Mouse (Mus musculus): ENCODE results near the gene Babam2.

Gene Babam2

DNA sequence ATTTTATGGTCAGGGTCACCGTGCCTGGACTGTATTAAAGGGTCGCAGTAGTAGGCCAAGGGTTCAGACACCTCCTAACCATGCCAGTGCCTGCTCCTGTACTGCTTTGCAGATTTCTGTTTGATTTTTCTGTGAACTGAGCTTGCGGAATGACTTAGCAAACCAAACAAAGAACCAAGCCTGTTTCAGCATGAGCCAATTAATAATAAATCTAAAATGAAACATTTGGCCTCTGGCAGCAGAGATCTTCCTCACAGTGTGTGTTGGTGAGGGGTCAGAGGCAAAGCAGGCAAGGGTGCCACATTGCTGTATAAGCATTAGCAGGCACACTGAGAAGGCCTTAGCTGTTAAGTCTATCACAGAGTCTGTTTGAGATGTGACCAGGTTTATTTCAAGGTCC lies 342.0 kb downstream of the Babam2 start:
- DNase-seq (ENCODE audit: low spot score in 2 of 2), result no peak

DNA sequence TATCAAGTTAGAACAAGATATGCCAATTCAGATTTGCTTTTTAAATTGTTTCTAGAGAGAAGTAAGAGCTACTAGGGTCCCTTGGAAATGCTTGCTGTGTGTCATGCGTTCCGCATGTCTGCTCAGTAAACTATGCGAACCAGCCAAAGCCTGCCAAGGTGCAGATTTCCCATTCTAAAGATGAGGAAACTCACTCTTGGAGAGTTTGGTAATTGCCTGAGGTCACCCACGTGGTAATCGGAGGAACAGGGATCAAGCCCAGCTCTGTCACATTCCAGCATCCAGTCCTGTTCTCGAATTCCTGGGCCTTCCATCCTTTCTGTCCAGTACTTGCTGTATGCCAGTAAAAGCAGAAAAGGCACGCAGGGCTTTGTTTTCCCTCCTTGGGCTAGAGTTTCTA lies 345.7 kb downstream of the Babam2 start:
- no peak for DNase-seq (ENCODE audit: low spot score in 2 of 2)

DNA sequence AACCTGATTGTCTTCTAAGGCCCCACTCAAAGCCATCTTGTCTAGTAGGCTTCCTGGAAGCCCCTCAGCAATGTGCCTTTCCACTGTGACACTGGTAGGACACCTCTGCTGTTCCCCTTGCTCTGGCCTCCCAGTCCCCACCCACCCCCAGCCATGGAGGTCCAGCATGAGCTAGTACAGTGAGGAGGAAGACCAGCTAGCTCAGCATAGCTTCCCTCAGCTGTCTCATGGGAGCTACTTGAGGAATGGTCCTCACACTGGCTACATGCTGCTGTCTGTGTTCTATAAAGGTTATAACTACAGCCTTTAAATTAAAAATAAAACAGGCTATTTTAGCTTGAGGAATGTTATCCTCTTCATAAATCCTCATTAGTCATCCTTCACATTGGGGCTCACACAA lies 346.5 kb downstream of the Babam2 start:
- no peak for DNase-seq (ENCODE audit: low spot score in 2 of 2)

DNA sequence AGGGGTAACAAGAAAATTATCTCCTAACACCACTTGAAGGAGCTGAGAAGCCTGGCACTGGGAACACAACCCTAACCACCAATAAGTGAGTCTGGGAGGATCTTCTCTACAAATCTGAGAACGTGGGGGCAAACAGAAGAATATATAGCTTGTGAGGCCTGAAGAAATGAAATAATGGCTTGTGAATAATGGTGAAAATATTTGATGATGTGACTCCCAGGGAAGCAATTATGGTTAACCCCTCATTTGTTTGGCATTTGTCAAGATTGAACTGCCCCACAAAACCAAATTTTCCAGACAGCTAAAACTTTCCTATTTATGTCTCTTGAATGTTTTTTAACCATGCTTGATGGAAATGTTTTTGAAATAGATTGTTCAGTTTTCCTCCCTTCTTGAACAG lies 354.4 kb downstream of the Babam2 start:
- no peak for DNase-seq (ENCODE audit: low spot score in 2 of 2)

DNA sequence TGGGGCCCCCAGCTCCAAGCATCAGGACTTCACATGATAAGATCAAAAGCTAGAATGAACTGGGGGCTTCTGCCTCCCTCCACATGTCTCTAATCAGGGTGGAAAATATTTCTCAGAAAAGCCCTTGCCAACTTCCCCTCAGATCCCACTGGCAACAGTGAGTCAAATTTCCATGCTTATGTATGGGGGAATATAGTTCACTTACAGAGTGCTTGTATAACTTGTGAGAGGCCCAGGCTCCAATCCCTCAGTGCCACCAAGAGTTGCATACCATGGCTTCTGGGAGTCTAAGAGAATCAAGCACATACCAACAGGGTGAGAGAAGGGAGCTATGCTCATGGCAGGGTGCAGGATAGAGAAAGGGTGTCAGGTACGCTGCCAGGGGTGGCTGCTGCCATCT lies 355.0 kb downstream of the Babam2 start:
- no peak for DNase-seq (ENCODE audit: low spot score in 2 of 2)

DNA sequence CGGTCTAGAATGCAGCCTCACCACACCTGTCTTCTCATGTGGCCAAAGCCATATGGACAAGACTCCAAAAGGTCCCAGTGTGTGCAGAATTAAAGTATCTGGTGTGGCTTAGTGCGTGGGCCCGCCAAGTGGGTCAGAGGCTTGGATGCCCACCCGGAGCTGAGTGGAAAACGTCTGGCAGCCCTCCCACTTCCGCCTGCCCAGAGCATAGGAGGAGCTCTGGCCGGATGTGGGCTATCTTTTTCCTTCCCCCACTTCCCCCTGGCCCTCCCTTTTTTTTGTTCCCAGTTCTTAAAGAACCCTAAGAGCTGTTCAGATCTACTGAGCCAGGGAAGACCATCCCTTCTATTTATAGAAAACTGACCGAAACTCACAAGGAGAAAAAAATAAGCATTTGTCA lies 356.0 kb downstream of the Babam2 start:
- DNase-seq (ENCODE audit: low spot score in 2 of 2), result no peak

DNA sequence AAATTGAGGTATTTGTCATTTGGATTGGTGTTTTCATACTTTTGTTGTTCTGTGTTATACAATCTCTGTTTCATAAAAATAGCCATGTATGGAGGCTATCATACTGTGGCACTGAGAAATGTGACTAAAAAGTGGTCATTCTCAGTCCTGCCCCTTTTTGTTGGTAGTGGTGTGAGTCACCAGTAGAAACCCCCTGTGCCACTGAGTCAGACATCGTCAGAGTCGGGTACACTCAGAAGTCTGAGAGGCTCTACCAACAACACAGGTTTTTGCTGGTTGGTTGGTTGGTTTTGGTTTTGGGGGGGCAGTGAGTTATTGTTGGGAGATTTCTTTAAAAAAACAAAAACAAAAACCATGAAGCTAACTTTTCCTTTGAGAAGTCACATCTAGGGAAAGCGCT lies 358.2 kb downstream of the Babam2 start:
- DNase-seq (ENCODE audit: low spot score in 2 of 2), result no peak

DNA sequence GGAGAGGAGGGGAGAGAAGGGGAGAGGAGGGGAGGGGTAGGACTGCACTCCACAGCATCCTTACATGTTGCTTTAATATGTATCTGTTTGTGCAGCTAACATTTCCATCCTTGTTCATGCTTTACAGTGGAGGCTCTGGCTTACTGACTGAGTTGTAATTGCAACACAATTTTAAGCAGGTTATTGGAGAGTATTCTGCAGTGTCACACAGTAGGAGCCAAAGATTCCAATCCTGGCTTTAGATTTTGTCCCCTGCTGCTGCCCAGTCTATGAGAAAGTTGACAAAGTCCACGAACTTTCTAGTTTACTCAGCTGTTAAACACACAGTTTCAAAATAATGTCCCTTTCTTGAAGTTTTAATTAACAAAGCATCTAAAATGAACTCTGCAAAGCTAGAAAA lies 358.6 kb downstream of the Babam2 start:
- DNase-seq (ENCODE audit: low spot score in 2 of 2), result no peak

DNA sequence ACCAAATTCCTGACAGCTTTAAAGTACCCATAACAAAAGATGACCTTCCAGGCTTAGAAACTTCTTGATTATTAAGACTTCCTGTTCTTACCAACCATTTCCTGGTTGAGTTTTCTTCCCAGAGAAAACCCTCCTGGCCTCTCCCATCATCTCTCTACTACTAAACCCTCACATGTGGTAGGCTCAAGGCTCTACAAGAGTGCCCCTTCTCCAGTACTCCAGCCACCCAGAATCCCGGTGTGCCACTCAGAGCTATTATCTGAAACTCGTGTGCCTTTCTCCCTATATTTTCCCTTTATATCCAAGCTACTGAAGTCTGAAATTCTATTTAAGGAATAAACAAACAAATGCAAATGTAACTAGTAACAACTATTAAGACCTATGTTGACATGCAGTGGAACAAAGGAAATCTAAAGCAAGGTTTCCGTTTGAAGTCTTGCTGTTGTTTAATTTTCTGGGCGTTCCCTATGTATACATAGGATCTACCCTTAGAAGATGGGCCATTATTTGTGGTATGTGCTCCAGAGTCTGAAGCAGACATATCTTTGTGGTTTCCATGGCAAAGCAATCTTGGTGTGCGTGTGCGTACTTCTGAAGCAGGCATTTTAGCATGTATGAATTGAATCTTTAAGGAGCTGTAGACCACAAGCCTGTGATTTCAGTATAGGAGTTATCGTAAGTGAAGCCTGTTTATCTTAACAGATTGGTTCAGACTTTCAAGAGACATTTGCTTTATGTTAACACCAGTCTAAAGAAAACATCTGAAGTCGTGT lies 361.2 kb downstream of the Babam2 start:
- DNase-seq (ENCODE audit: low spot score in 2 of 2), result no peak

DNA sequence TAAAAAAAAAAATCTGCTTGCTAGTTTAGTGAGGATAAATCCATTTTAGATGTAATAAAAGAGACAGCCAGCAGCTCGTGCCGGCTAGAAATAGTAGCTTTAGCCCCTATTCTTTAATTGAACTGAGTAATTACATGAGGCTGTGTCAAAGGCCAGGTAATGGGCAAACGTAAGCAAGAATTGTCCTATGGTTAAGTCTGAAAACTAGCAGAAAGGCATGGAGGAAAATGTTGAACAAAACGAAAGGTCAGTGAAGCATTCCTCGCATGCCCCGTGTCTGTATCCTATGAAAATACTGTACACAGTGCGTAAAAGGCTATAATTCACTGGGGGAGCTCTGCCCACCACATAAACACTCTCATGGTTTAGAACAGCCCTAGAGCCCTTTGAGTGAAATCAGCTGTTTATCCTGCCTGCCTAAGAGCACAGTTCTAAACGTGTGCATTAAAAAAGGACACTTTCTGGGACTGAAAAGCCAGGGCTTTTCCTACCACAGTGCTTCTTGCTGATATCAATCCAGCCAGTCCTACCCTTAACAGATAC lies 361.8 kb downstream of the Babam2 start:
- DNase-seq (ENCODE audit: low spot score in 2 of 2), result no peak

DNA sequence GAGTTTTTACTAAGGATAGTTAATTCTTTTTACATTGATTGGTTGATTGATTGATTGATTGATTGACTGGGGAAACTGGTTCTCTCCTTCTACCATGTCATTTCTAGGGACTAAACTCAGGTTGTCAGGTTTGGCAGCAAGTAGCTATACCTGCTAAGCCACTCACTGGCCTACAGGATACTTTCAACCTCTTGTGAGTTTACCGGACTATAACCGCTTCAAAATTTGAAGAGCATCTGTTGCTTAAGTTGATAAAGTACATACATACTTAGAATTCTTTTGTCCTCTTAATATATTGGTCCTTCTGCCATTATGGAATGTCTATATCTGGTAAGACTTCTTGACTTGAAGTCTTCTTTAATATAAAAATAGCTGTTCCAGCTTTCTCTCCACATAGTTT lies 363.0 kb downstream of the Babam2 start:
- DNase-seq (ENCODE audit: low spot score in 2 of 2), result no peak

DNA sequence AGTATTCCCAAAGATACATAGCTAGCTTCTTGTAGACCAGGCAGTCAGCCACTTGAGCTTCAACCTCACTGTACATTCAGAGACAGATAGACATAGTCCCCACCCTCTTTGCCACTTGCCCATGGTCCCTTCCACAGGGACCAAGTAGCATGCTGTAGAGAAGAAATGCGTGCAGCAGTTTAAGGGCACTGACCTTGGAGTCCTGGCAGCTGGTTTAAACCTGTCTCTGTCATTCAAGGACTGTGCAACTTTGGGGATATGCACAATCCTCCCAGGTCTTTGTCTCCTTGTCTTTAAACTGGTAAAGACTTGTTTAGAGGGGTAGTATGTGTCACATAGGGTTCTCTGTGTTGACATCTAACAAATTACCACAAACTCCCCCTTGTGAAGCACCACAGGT lies 364.4 kb downstream of the Babam2 start:
- DNase-seq (ENCODE audit: low spot score in 2 of 2), result no peak

DNA sequence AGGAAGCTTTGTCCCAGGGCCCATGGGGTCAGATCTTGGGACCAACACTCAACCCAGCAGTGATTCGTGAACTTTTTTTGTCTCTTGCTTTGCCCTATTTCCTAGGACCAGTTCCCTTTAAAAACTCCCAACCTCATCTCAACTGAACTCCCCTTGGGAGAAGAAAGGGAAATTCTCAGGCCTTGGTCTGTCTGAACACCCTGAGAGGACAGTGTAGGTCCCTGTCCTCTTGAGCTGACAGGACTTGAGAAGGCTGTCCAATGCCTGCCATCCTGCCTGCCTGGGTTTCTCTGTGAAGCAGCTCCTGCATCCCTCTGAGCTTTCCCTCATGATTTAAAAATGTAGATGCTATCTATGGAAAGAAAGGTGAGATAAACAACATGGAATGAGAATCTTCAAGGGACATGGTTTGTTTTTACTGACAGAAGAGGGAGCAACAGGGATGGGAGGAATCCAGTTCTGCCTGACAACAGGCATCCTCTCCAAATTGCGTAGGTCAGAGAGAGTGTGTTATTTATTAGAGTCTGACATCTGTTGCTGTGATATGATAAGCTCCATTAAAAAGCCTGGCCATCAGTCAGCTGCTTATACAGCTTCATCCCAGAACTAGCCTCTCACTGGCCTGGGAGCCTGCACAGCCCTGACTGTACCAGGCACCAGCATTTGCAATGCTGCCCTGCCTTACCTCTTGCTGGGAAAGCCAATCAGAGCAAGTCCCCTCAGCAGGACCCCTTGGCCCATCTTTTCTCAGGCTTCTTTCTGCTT lies 367.0 kb downstream of the Babam2 start:
- no peak for DNase-seq (ENCODE audit: low spot score in 2 of 2)

DNA sequence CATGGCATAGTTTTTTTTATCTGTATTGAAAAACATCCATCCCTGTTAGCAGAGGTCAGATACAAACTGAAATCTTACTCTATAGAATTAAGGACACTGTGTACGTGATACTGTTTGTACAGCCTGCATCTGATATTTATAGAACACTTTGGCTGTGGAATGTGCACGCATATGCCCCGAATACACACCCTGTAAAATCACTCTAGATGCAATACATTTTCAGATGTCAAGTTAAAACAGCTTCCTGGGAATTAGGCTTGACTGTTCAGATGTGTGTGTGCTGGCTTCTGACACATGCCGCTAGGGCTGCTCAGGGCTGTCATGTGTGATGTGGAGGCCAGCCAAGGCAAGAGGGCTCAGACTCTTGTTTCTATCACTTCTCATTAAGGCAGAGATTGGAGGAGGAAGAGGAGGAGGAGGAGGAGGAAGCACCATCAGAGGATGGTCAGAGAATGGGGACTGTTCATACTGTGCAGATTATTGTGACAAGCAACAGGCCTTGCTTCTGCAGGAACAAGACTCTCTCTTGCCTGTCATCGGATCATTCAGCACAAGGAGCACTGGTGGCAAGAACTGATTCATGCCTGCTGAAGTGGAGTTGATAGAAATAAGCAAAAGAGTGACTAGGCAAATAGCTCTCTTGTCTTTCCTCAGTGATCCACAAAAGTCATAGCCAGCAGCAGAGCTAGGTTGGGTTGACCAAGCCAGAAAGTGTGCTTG lies 368.7 kb downstream of the Babam2 start:
- no peak for DNase-seq (ENCODE audit: low spot score in 2 of 2)

DNA sequence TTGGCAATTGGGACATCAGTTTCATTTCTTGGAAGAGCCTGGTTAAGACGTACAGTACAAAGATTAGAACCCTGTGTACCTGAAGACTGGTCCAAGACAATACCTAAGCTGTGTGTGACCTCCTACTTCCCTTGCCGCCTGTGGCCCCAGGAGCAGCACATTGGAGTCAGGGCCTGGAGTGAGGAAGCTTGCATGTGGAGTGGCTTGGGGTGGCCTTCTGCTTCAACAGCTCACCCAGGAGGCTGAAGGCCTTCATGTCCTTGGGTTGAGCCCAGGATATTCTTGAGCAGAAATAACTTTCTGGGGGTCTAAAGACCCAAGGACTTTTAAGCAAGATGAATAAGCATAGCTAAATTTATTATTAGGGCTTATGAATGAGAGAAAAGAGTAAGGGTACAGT lies 369.4 kb downstream of the Babam2 start:
- DNase-seq (ENCODE audit: low spot score in 2 of 2), result no peak

DNA sequence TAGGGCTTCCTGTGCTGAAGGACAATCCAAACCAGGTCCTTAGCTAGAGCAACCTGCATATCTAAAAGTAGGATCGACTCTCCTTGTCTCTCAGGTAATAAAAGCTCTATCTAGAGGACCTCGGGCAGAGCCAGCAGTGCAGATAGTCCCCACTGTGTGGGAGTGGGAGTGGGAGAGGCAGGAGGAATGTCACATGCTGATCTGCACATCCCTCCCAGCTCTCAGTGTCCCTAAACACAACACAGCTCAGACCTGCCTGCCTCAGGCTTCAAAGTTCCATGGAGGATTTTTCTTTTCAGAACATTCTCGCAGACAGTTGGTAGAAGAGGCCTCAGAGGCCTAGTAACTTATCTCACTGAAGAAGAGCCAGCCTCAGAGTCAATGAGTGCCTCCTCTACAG lies 371.1 kb downstream of the Babam2 start:
- DNase-seq (ENCODE audit: low spot score in 2 of 2), result no peak

DNA sequence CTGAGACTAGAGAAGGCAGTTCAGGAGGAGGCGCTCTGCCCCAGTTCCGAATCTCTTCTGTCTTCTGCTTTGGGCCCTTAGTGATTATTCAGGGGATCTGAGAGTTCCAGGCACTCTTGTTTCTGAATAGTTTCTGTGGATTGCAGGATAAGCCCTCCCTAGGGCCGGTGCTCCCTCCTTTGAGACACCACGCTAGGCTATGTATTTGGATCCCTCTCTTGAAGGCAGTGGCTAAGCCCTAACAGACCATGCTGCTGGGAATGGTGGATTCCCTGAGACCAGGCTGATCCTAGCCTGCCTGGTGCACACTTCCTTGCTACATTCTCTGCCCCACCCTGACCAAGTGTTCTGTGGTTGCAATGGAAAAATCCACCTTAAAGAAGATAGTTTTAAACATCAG lies 371.6 kb downstream of the Babam2 start:
- no peak for DNase-seq (ENCODE audit: low spot score in 2 of 2)

DNA sequence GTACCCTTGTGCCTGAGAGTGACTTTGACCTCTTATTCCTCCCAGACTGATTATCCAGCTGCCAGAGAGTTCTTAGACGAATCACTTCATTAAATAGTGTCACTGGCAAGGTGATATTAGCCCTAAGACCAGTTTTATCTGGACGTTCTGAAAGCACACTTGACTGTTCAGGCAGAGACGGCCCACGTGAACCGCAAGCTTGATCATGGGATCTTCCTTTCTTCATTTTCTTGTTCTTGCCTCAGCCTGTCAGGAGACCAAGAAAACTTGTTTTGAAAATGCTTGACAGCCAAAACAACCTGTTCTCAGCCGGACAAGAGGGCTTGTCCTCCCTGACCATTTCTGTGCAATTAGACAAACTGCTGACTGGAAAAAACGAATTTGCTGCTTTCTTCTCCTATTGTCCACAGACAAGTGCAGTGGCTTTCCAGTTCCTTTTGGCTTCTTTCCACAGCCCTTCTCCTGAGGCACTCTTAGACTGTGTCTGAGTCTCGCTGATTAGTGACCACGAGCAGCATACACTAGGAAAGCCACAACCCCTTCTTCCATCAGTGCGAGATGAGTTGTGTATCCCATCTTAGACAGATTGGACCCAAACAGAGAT lies 372.2 kb downstream of the Babam2 start:
- DNase-seq (ENCODE audit: low spot score in 2 of 2), result no peak

DNA sequence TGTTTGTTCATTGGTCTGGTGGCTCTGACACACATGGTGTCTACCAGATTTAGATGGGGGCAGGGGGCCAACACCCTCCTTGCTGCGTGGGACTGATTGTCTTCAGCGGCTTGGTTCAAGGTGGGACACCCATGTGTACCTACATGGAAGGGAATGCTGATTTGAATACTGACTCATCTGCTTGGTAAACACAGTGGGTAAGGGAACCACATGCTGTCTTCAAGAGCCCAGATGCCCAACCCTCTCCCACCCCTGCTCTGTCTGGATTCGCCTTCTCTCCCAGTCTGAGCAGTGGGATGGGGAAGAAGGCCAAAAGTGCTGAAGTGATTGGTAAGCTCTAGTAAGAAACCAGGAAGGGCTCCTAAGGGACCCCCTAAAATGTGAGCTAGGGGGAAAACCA lies 373.3 kb downstream of the Babam2 start:
- no peak for DNase-seq (ENCODE audit: low spot score in 2 of 2)

DNA sequence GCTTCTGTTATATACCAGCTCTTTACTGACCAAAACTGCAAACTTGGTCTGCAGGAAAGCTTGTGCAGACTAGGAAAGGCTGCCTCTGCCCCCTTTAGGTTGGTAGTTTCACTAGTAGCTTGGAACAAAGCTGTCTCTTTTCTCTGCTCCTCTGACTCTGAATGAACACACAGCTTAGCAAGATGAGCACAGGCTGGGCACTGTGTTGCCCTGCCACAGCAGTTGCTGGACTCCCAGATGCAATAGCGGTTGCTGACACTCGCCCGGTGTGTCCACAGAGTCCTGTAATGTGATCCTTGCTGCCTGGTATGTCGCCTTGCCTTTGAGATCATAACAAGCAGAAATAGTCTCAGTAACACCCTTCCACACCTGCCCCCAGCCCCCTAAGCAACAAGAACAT lies 373.8 kb downstream of the Babam2 start:
- DNase-seq (ENCODE audit: low spot score in 2 of 2), result no peak

DNA sequence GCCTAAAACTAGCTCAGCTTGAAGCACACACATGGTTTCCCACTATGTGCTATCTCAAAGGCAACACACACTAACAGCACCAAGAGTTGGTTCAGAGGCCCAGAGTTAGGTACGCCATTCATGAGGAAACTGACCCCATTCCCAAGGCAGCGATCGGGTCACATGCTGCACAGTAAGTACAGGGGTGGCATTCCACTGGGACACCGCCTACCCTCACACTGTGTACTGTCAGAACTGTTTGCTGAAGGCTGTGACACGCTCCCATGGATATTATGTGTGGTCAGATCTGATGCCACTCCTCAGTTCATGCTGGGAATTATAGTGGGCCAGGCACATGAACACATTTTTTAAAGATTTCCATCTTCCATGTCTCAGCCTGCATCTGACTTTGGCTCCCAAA lies 374.3 kb downstream of the Babam2 start:
- DNase-seq (ENCODE audit: low spot score in 2 of 2), result no peak

DNA sequence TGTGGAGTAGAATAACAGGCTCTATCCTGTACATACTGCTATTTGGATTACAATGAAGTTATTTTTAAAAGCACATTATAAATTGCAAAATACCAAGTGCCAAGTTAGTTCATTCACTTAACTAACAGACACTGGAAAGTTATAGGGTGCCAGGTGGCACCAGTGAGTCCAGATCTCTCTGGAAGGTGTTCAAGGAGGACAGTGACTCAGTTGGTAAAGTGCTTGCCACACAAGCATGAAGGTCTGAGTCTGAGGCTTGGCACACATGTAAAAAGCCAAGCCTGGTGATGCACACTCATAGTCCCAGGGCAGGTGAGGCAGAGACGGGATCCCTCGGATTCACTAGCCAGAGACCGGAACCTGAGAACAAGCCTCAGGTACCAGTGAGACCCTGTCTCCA lies 375.4 kb downstream of the Babam2 start:
- DNase-seq (ENCODE audit: low spot score in 2 of 2), result no peak

Measured in spleen, postnatal 14 days (tissue).